Mouse (Mus musculus): Measurements from ENCODE around the gene Glt28d2.

Glt28d2 gene

GRCm38 (mm10) chr3:85863996-85864395 is 23.3 kb downstream of the Glt28d2 start:
- no peak for DNase-seq

- no peak for DNase-seq
These were observed 24.4 kb downstream of the Glt28d2 start for GRCm38 (mm10) chr3:85862886-85863285.

GRCm38 (mm10) chr3:85860996-85861395 is 26.3 kb downstream of the Glt28d2 start:
- DNase-seq = no peak

GRCm38 (mm10) chr3:85859311-85859710 is 28.0 kb downstream of the Glt28d2 start:
- DNase-seq = no peak

- peak; percentile 28 to 34 for DNase-seq
These were observed 28.9 kb downstream of the Glt28d2 start for GRCm38 (mm10) chr3:85858140-85859135.

- no peak for DNase-seq
These were observed 30.2 kb downstream of the Glt28d2 start for GRCm38 (mm10) chr3:85857083-85857482.

GRCm38 (mm10) chr3:85855947-85856346 is 31.4 kb downstream of the Glt28d2 start:
- no peak for DNase-seq

- no peak for DNase-seq
These were observed 32.3 kb downstream of the Glt28d2 start for GRCm38 (mm10) chr3:85855043-85855442.

- no peak for DNase-seq
These were observed 33.2 kb downstream of the Glt28d2 start for GRCm38 (mm10) chr3:85854143-85854542.

- DNase-seq = no peak
These were observed 33.6 kb downstream of the Glt28d2 start for GRCm38 (mm10) chr3:85853715-85854114.

- DNase-seq = no peak
These were observed 37.2 kb downstream of the Glt28d2 start for GRCm38 (mm10) chr3:85850079-85850478.

- DNase-seq = no peak
These were observed 41.0 kb downstream of the Glt28d2 start for GRCm38 (mm10) chr3:85846316-85846715.

- no peak for DNase-seq
These were observed 42.0 kb downstream of the Glt28d2 start for GRCm38 (mm10) chr3:85845341-85845740.

- DNase-seq = peak in 1 of 2 experiments; percentile 8
These were observed 44.5 kb downstream of the Glt28d2 start for GRCm38 (mm10) chr3:85842881-85843218.

GRCm38 (mm10) chr3:85842177-85842880 is 45.0 kb downstream of the Glt28d2 start:
- DNase-seq = no peak

- DNase-seq = no peak
These were observed 45.7 kb downstream of the Glt28d2 start for GRCm38 (mm10) chr3:85841454-85842176.

- no peak for DNase-seq
These were observed 53.7 kb downstream of the Glt28d2 start for GRCm38 (mm10) chr3:85833627-85834026.

GRCm38 (mm10) chr3:85832490-85833155 is 54.7 kb downstream of the Glt28d2 start:
- DNase-seq = no peak

- no peak for DNase-seq
These were observed 55.5 kb downstream of the Glt28d2 start for GRCm38 (mm10) chr3:85831785-85832184.

GRCm38 (mm10) chr3:85829047-85829446 is 58.3 kb downstream of the Glt28d2 start:
- peak; percentile 24 to 46 for DNase-seq

- DNase-seq = no peak
These were observed 59.5 kb downstream of the Glt28d2 start for GRCm38 (mm10) chr3:85827815-85828214.

GRCm38 (mm10) chr3:85827283-85827682 is 60.0 kb downstream of the Glt28d2 start:
- DNase-seq = no peak
